Mouse (Mus musculus) CH12.LX (cell line): Measurements from ENCODE around the gene Colca2. TPM values are rescaled to one million over a fixed set of nuclear protein-coding genes. Genes with fewer than 3 reads are reported as not detected.

Source experiments
- DNase-seq: peaks from one replicate; pipeline ENCODE4 v3.0.0-alpha.2; 2013; ENCODE audit errors: extremely low read depth
- H3K27ac ChIP-seq: 2 replicates; pipeline ENCODE4 v1.5.1; 2012; ENCODE audit warnings: low read depth, mild to moderate bottlenecking, control low read depth, moderate library complexity; ENCODE audit not compliant: insufficient read depth
- H3K27me3 ChIP-seq: replicated peaks from 2 replicates; pipeline ENCODE3; 2012; ENCODE audit warnings: inconsistent platforms
- H3K36me3 ChIP-seq, 2 experiments: replicated peaks in 1 of 2; 2 replicates each; pipeline versions ENCODE3 to v1.6.1; 2012; ENCODE audit warnings: inconsistent platforms in 1 of 2, low read length in 1 of 2, mild to moderate bottlenecking in 1 of 2, mixed read lengths in 1 of 2, moderate library complexity in 1 of 2; ENCODE audit not compliant: control insufficient read depth in 1 of 2, insufficient read depth in 1 of 2
- H3K4me1 ChIP-seq, 2 experiments: 2 replicates each; pipeline ENCODE4 v1.6.1; 2012; ENCODE audit warnings: inconsistent platforms in 1 of 2, moderate library complexity in 1 of 2; ENCODE audit not compliant: insufficient read depth in 2 of 2, control insufficient read depth in 1 of 2
- H3K4me2 ChIP-seq: 2 replicates; pipeline ENCODE4 v1.6.1; 2012; ENCODE audit warnings: low read depth, mild to moderate bottlenecking, control low read depth; ENCODE audit not compliant: poor library complexity, insufficient read depth, severe bottlenecking
- H3K4me3 ChIP-seq, 3 experiments: fragments of 150-350 bp in 1 of 3; sonication (generic) in 1 of 3; replicated peaks in 1 of 3; 2 replicates each; pipeline versions ENCODE3 to v1.5.1; 2011 to 2012; ENCODE audit warnings: low read depth in 2 of 3, low read length in 2 of 3, mild to moderate bottlenecking in 2 of 3, moderate library complexity in 2 of 3, control low read depth in 1 of 3, improper control_type of control experiment in 1 of 3, inconsistent platforms in 1 of 3, mixed read lengths in 1 of 3; ENCODE audit not compliant: poor library complexity in 1 of 3
- H3K79me2 ChIP-seq: replicated peaks from 2 replicates; pipeline ENCODE4 v1.6.1; 2012; ENCODE audit warnings: mild to moderate bottlenecking, moderate library complexity; ENCODE audit not compliant: control insufficient read depth, poor library complexity, insufficient read depth, severe bottlenecking; ENCODE audit errors: extremely low read depth
- H3K9ac ChIP-seq: 2 replicates; pipeline ENCODE4 v1.6.1; 2012; ENCODE audit warnings: low read depth, mild to moderate bottlenecking, control low read depth, moderate library complexity; ENCODE audit not compliant: insufficient read depth
- H3K9me3 ChIP-seq: replicated peaks from 2 replicates; pipeline ENCODE3; 2012; ENCODE audit warnings: low read length, inconsistent platforms, mixed read lengths
- BHLHE40 ChIP-seq: IDR thresholded peaks from 2 replicates; pipeline ENCODE4 v1.6.1; 2011; ENCODE audit warnings: mild to moderate bottlenecking, low read depth, low read length, improper control_type of control experiment
- CTCF ChIP-seq, 2 experiments: IDR thresholded peaks in 1 of 2; conservative IDR thresholded peaks in 1 of 2; 2 replicates each; pipeline ENCODE4 v1.5.1; 2011 to 2012; ENCODE audit warnings: low read depth in 2 of 2, low read length in 2 of 2, improper control_type of control experiment in 1 of 2, inconsistent platforms in 1 of 2, mild to moderate bottlenecking in 1 of 2, moderate library complexity in 1 of 2
- GABPA ChIP-seq: IDR thresholded peaks from 2 replicates; pipeline ENCODE4 v1.6.1; 2012; ENCODE audit warnings: low read depth, low read length, improper control_type of control experiment, inconsistent platforms; ENCODE audit not compliant: insufficient replicate concordance
- HCFC1 ChIP-seq: IDR thresholded peaks from 2 replicates; pipeline ENCODE4 v1.6.1; 2012; ENCODE audit warnings: low read depth, mild to moderate bottlenecking, inconsistent platforms, low read length, improper control_type of control experiment
- IRF4 ChIP-seq: IDR thresholded peaks from 2 replicates; pipeline ENCODE4 v1.6.1; 2014; ENCODE audit warnings: low read depth, mild to moderate bottlenecking, inconsistent platforms, low read length, improper control_type of control experiment
- JUN ChIP-seq: IDR thresholded peaks from 2 replicates; pipeline ENCODE4 v1.6.1; 2011; ENCODE audit warnings: low read depth, mild to moderate bottlenecking, low read length, improper control_type of control experiment, moderate library complexity; ENCODE audit not compliant: insufficient read depth
- JUND ChIP-seq: conservative IDR thresholded peaks from 2 replicates; pipeline ENCODE4 v1.6.1; 2011; ENCODE audit warnings: low read depth, low read length, improper control_type of control experiment
- KAT2A ChIP-seq: IDR thresholded peaks from 2 replicates; pipeline ENCODE4 v1.6.1; 2012; ENCODE audit warnings: low read length, improper control_type of control experiment, inconsistent platforms; ENCODE audit not compliant: insufficient replicate concordance
- MAFK ChIP-seq: IDR thresholded peaks from 2 replicates; pipeline ENCODE4 v1.6.1; 2011; ENCODE audit warnings: low read length, improper control_type of control experiment; ENCODE audit not compliant: insufficient replicate concordance
- MAZ ChIP-seq: IDR thresholded peaks from 2 replicates; pipeline ENCODE4 v1.6.1; 2012; ENCODE audit warnings: low read depth, mild to moderate bottlenecking, inconsistent platforms, low read length, improper control_type of control experiment, moderate library complexity
- MEF2A ChIP-seq: IDR thresholded peaks from 2 replicates; pipeline ENCODE4 v1.6.1; 2014; ENCODE audit warnings: low read depth, mild to moderate bottlenecking, inconsistent platforms, low read length, improper control_type of control experiment, borderline replicate concordance
- NELFE ChIP-seq: IDR thresholded peaks from 2 replicates; pipeline ENCODE4 v1.6.1; 2011; ENCODE audit warnings: low read depth, low read length, improper control_type of control experiment
- PAX5 ChIP-seq: IDR thresholded peaks from 2 replicates; pipeline ENCODE4 v1.6.1; 2012; ENCODE audit warnings: low read length, inconsistent platforms, mixed read lengths
- POLR2A ChIP-seq: IDR thresholded peaks from 2 replicates; pipeline ENCODE4 v1.6.1; 2011; ENCODE audit warnings: low read depth, mild to moderate bottlenecking, improper control_type of control experiment, low read length
- POLR2AphosphoS2 ChIP-seq: IDR thresholded peaks from 2 replicates; pipeline ENCODE4 v1.6.1; 2011; ENCODE audit warnings: low read depth, low read length, improper control_type of control experiment
- RAD21 ChIP-seq: IDR thresholded peaks from 2 replicates; pipeline ENCODE4 v1.6.1; 2011; ENCODE audit warnings: low read depth, mild to moderate bottlenecking, low read length, improper control_type of control experiment, moderate library complexity
- RCOR1 ChIP-seq: conservative IDR thresholded peaks from 2 replicates; pipeline ENCODE4 v1.6.1; 2012; ENCODE audit warnings: low read depth, mild to moderate bottlenecking, inconsistent platforms, low read length, improper control_type of control experiment
- SMC3 ChIP-seq: IDR thresholded peaks from 2 replicates; pipeline ENCODE4 v1.6.1; 2011; ENCODE audit warnings: low read depth, low read length, improper control_type of control experiment
- UBTF ChIP-seq: IDR thresholded peaks from 2 replicates; pipeline ENCODE4 v1.6.1; 2012; ENCODE audit warnings: low read depth, mild to moderate bottlenecking, inconsistent platforms, low read length, improper control_type of control experiment, moderate library complexity
- USF1 ChIP-seq: IDR thresholded peaks from 2 replicates; pipeline ENCODE4 v1.6.1; 2014; ENCODE audit warnings: low read depth, mild to moderate bottlenecking, inconsistent platforms, low read length, improper control_type of control experiment
- USF2 ChIP-seq: conservative IDR thresholded peaks from 2 replicates; pipeline ENCODE4 v1.6.1; 2011; ENCODE audit warnings: low read depth, low read length, improper control_type of control experiment
- ZC3H11A ChIP-seq: IDR thresholded peaks from 2 replicates; pipeline ENCODE4 v1.6.1; 2012; ENCODE audit warnings: low read depth, mild to moderate bottlenecking, inconsistent platforms, low read length, improper control_type of control experiment
- ZKSCAN1 ChIP-seq: IDR thresholded peaks from 2 replicates; pipeline ENCODE4 v1.6.1; 2012; ENCODE audit warnings: low read depth, inconsistent platforms, low read length, improper control_type of control experiment, borderline replicate concordance
- dilution Hi-C: fragments of 300-500 bp; cut with MboI; formaldehyde crosslinking; loops from 2 replicates; pipeline ENCODE4 v1.14.3; 2020; ENCODE audit warnings: low sequenced_read_pairs; ENCODE audit not compliant: extremely low pct_unique_long_range_greater_than_20kb, extremely low pct_ligation_motif_present
- in situ Hi-C: fragments of 300-500 bp; cut with MboI; formaldehyde crosslinking; loops from 3 replicates; pipeline ENCODE4 v1.14.3; 2019; ENCODE audit warnings: low sequenced_read_pairs, low pct_ligation_motif_present, low pct_unique_long_range_greater_than_20kb, mixed read lengths
- polyA plus RNA-seq: library from polyadenylated mRNA; unstranded; fragments of >175 nt; gene quantifications from 2 replicates; pipeline ENCODE4 v1.2.1, GENCODE M21; 2012; ENCODE audit warnings: low read depth; ENCODE audit not compliant: insufficient read length
- total RNA-seq, 2 experiments: library from RNA; depleted of rRNA; stranded (reverse); fragments of 300-350 nt in 1 of 2; fragments of >200 nt in 1 of 2; gene quantifications; 2 replicates each; pipeline ENCODE4 v1.2.3; 2012 to 2014

Colca2 gene
- total and polyA plus RNA-seq, 3 experiments, result 0.97 TPM; not detected in 2

GRCm38 (mm10) chr9:51286079-51286478 lies 7.7 kb upstream of the Colca2 start:
- in situ Hi-C loops, result no loop called here
- DNase-seq, result no peak
- dilution Hi-C loops, result no loop called here
- peaks cover 32 to 49% of the 10 kb centered on the region in 2 experiments for H3K36me3 ChIP-seq
- TF ChIP-seq USF1 (no peak), HCFC1 (no peak), POLR2A (no peak), PAX5 (no peak), ZKSCAN1 (no peak), BHLHE40 (no peak), USF2 (no peak), GABPA (no peak), KAT2A (no peak), MEF2A (no peak), MAFK (no peak), UBTF (no peak), JUND (no peak), RAD21 (no peak), RCOR1 (no peak)
- TF ChIP-seq, all 38 proteins: peak for 0
- Histone ChIP-seq H3K79me2 (no peaks in the 10 kb centered on the region), H3K9ac (no peak overlapping the region), H3K4me3 (no peak overlapping the region), H3K27me3 (no peaks in the 10 kb centered on the region), H3K9me3 (no peaks in the 10 kb centered on the region), H3K27ac (no peak overlapping the region), H3K4me2 (no peak overlapping the region), H3K4me1 (no peaks in the 10 kb centered on the region; a peak in 1 of 4 replicates)

DNA sequence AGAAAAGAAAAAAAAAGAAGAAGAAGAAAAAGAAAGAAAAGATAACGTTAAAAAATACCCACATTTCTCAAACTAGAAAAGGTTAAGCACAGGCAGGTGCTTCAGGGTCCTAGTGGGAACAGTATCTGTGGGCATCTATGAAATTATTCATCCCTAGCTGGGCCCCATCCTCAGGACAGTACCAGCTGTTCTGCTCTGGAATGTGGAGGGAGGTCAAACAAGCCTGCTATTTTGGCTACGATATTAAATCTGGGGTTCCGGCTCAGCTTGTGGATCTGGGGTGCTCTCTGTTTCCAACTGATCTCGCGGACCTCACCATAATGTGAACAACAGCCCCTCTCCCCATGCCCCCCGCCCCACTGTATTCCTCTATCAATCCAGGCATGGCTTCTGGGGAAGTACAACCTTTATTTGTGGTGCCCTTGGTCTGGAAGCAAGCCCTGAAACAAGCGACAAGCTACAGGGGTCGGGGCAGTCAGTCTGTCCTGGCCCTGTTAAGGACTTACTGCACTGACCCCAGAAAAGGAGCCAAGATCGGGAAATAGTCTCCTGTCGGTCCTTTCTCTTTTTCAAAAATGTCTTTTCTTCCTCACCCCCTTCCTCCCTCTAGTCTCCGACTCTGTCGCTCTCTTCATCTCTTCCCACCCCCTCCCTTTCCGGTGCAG lies 403 bp downstream of the Colca2 start:
- Histone ChIP-seq H3K9me3 (no peaks in the 10 kb centered on the region), H3K9ac (no peak overlapping the region), H3K27ac (no peak overlapping the region), H3K4me1 (peaks cover 0 to 13% of the 10 kb centered on the region in 2 experiments; a peak in 3 of 4 replicates)
- in situ Hi-C loops, result no loop called here
- dilution Hi-C loops, result no loop called here
- TF ChIP-seq UBTF (no peak), NELFE (no peak), CTCF (conservative IDR thresholded peaks at IDR 0.05 in 1 of 2, IDR thresholded peaks at IDR 0.05 in 1 of 2; ENCODE audit: low read depth in 2 of 2, low read length in 2 of 2) (no peak), IRF4 (no peak), SMC3 (no peak), POLR2AphosphoS2 (no peak), ZC3H11A (no peak), JUN (no peak), MAZ (no peak), JUND (no peak)
- TF ChIP-seq, all 38 proteins: peak for 0
- DNase-seq, result no peak
- Histone ChIP-seq H3K36me3 (peaks cover 0 to 16% of the 10 kb centered on the region in 2 experiments), H3K4me3 (no peak overlapping the region), H3K4me2 (no peak overlapping the region), H3K79me2 (no peaks in the 10 kb centered on the region), H3K27me3 (no peaks in the 10 kb centered on the region)
